Mouse (Mus musculus) kidney, adult 2 months (tissue): ENCODE measurements at regions not wholly inside any gene's neighbourhood (a gene's known extent, or its start where the extent isn't known, plus 50 kb on each side); places are given as distances from the start of the nearest gene placed in this dataset.

Experiments
- CTCF ChIP-seq: fragments of 200-500 bp; conservative IDR thresholded peaks from 2 replicates; pipeline ENCODE4 v1.5.1; 2011; ENCODE audit warnings: low read depth, mild to moderate bottlenecking, control low read depth, low read length, moderate library complexity, mixed read lengths; ENCODE audit not compliant: insufficient read depth, insufficient read length
- POLR2A ChIP-seq: fragments of 200-500 bp; IDR thresholded peaks from one replicate; pipeline ENCODE4 v1.6.1; 2011; ENCODE audit warnings: low read depth, low read length, control low read depth

DNA sequence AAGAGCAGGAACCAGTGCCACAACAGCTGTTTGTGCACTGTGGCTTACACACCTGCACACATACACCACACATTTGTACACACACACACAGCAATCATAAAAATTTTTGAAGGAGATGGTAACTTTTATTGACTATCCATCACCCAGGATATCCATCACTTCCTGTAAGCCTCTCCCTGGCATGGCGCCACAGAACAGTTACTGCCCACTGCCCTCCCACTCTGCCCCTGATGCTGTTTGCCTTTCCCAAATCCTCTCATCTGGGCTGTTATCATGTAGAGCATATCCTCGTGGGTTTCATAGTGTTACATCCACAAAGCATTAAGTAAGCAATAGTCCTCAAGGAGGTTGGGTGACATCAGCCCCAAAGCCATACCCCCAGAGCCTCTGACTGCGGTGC, 84.0 kb upstream of the Ankrd55 start:
- TF ChIP-seq CTCF = no peak
- no peak for TF ChIP-seq POLR2A
